Mouse (Mus musculus) heart, postnatal 0 days (tissue): ENCODE measurements around the gene Il7r.

Experiments used
- CTCF ChIP-seq: IDR thresholded peaks from 2 replicates; pipeline ENCODE4 v1.5.1; 2016; ENCODE audit warnings: antibody characterized with exemption, control low read depth, low read depth
- EP300 ChIP-seq: IDR thresholded peaks from 2 replicates; pipeline ENCODE4 v1.6.1; 2016; ENCODE audit warnings: antibody characterized with exemption, low read depth

DNA sequence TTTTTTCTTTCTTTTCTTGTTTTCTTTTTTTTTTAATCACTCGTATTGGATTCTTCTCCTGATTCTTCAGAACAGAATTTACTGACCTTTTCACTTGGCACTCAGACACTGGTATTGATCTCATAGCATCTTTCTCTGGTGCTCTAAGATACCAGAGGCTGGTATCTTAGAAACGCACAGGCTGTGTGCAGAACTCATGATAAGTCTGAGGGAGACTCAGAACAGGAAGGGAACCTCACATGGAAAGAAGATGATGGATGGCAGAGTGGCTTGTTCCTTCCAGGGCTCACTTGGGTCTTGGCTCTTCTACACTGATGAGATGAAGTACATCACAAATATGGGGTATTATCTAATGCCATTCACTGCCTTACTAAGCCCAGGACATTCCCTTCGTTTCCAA, 57.4 kb downstream of the Il7r start:
- TF ChIP-seq CTCF (no peak), EP300 (no peak)
